Mouse (Mus musculus): ENCODE measurements at regions not wholly inside any gene's neighbourhood (a gene's known extent, or its start where the extent isn't known, plus 50 kb on each side); places are given as distances from the start of the nearest gene placed in this dataset.
"Not testable (repeated sequence)": the region's sequence is repeated elsewhere in the genome, so short reads cannot be mapped to it uniquely, and the experiment has no call there.

- H3K4me1 ChIP-seq; ATAC-seq; H3K27me3 ChIP-seq; H3K27ac ChIP-seq; H3K4me2 ChIP-seq; H3K4me3 ChIP-seq; H3K9me3 ChIP-seq (replicated peaks); H3K36me3 ChIP-seq (ENCODE audit: poor library complexity, severe bottlenecking); H3K9ac ChIP-seq: not testable (repeated sequence)
- 98% methylated on average over 22 of the region's 22 CpGs for WGBS
These were observed 1081.3 kb upstream of the Kcnd2 start for GRCm38 (mm10) chr6:20133991-20134390.

- no peak for ATAC-seq
These were observed 1077.8 kb upstream of the Kcnd2 start for GRCm38 (mm10) chr6:20137546-20137945.

More at GRCm38 (mm10) chr6:20137546-20137945, 1077.8 kb upstream of the Kcnd2 start:
- no peaks in the 10 kb centered on the region for H3K4me1 ChIP-seq
- no peak overlapping the region for H3K9ac ChIP-seq
- H3K9me3 ChIP-seq (replicated peaks): no peaks in the 10 kb centered on the region
- no peak overlapping the region for H3K4me3 ChIP-seq
- H3K36me3 ChIP-seq (ENCODE audit: poor library complexity, severe bottlenecking): no peaks in the 10 kb centered on the region
- no peak overlapping the region for H3K27ac ChIP-seq
- H3K27me3 ChIP-seq: no peaks in the 10 kb centered on the region
- H3K4me2 ChIP-seq: no peak overlapping the region

Data from forebrain, embryonic 13.5 days (tissue).